Mouse (Mus musculus) heart, postnatal 36 days (tissue): ENCODE data around the gene Adarb2. TPM values are rescaled to one million over a fixed set of nuclear protein-coding genes. Genes with fewer than 3 reads are reported as not detected.
A peak's percentile ranks its signal among the peaks of the same experiment; 100 is the strongest.

ENCODE experiments used
- DNase-seq, 2 experiments: peaks; one replicate each; pipeline ENCODE4 v3.0.0; 2021 to 2022
- intact Hi-C: fragments of 180-260 bp; cut with DNase I; formaldehyde crosslinking; loops from one replicate; pipeline ENCODE4 v1.15.1; 2025
- total RNA-seq, 2 experiments: library from RNA; stranded (reverse); gene quantifications; 2 replicates each; pipeline ENCODE4 v1.2.3; 2021

The Adarb2 gene
- total RNA-seq, 2 experiments from 2014 or later = not detected

DNA sequence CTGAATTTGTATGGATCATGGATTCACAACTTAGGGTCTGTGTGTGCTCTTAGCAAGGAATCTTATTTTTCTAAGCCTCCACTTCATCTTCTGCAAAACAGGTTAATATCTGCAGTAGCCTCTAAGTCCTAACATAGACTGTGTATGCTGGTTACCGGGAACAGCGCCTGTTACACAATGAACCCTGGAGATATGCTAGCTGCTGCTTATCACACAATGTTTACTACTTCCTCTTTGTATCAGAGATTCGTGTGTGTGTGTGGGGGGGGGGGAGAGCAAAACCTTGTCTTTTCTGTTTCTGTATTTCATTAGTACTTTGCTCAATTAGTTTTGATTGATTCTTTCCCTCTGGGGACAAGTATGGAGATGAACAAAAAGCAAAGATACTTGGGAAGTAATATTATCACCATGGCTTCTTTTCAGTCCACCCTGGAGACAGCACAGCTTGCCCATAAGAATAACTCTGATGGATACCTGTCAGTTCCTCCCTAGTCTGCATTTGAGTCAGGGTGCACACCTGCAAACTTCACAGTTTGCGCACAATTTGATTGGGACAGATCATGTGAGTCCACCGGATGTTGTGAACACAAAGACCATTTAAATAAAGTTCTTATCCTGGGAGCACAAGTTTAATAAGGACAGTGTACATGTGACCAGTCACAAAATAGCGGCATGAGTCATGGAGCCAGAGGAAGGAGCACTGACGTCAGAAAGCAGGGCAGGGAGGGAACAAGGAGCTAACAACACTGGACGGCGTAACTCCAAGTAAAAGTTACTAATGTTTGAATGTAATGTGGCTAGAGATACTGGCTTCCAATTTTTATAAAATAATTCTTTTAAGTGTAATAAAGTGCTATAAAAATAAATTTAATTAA, 442.4 kb downstream of the Adarb2 start:
- DNase-seq = peak in 1 of 2 experiments; percentile 6
- intact Hi-C loops = no loop called here

DNA sequence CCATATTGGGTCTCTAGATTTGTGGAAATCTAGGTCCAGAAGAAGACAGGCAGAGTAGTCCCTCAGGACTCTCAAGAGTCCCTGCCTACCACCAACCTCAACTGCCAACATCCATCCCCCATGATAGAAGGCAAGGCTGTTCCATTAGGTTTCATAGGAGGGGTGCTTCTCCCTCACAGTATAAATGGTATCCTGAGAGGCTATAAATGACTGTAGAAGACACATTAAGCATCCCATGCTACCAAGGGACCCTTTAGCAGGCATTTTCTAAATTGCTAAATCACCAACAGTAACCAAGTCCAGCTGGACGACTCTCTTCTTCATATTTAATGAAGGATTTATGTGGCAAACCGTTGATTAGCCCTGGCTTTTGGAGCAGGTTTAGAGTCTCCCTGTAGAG, 446.6 kb downstream of the Adarb2 start:
- intact Hi-C loops = no loop called here
- DNase-seq = no peak

DNA sequence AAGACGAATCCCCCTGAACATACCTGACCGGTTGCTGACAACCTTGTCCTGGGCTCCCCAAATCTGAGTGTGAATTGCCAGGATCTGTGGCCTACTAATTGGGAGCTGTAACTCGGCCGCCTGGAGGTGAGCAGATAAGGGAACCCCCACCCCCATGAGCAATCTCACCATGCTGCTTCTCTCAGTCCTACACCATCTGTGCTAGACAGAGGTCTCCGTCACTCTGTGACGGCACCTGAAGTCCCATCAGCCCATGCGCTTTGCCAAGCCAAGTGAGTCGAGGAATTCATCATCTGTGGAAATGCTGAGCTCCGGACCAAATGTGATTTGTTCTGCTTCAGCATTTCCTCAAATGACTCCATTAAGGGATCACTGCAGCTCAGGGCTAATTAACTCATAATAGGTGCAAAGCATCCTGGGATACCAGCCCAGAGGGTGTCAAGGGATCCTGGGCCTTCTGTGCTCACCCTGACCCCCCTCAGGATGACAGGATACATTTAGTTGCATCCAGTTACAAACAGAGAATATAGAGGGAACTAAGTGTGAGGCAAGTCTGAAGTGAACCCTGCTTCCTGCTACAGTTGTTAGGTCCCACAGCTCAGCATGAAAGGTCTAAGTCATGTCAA, 462.1 kb downstream of the Adarb2 start:
- no peak for DNase-seq
- intact Hi-C loops = no loop called here

- intact Hi-C loops = no loop called here
- DNase-seq = no peak
These were observed 474.5 kb downstream of the Adarb2 start for GRCm38 (mm10) chr13:8677174-8677573.

- DNase-seq = no peak
- intact Hi-C loops = no loop called here
These were observed 477.9 kb downstream of the Adarb2 start for GRCm38 (mm10) chr13:8680470-8681129.

GRCm38 (mm10) chr13:8691448-8691847, 488.8 kb downstream of the Adarb2 start:
- DNase-seq = no peak
- intact Hi-C loops = no loop called here

DNA sequence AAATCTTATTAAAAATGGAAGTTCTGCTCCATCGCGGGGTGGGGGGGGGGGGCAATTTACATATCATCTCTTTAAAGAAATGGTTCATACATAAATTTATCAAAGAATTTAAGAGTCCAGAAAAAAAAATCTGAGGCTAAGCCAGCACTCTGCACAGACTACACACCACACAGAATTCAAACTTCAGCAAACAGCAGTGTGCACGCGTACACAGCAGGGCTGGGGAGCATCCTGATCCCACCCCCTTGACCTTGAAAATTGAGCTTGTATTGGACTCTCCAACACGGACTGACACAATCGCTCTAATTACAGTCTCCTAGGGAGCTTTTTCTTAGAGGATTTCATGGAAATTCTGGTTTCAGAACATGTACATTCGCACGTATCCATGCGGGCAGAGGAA, 490.1 kb downstream of the Adarb2 start:
- no peak for DNase-seq
- intact Hi-C loops = no loop called here

DNA sequence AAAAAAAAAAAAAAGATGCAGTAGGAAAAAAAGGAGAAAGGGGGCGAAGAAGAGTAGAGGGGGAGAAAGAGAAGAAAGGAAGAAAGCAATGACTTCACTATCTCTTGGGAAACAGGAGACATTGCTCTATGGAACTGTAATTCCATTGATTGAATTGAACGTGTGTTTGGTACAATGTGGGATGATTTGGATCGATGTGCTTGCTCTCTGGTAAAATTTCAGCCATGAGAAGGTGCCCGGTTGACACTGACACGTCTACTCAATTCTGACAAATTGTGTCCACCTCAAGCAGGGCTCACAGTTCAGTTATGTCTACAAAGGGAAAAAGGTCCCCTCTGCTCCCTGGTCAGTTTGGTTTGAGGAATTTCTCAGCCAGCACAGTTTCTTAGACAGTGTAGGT, 495.8 kb downstream of the Adarb2 start:
- intact Hi-C loops = no loop called here
- no peak for DNase-seq

- intact Hi-C loops = no loop called here
- DNase-seq = no peak
These were observed 497.2 kb downstream of the Adarb2 start for GRCm38 (mm10) chr13:8699831-8700230.

GRCm38 (mm10) chr13:8700981-8701380, 498.3 kb downstream of the Adarb2 start:
- intact Hi-C loops = no loop called here

DNA sequence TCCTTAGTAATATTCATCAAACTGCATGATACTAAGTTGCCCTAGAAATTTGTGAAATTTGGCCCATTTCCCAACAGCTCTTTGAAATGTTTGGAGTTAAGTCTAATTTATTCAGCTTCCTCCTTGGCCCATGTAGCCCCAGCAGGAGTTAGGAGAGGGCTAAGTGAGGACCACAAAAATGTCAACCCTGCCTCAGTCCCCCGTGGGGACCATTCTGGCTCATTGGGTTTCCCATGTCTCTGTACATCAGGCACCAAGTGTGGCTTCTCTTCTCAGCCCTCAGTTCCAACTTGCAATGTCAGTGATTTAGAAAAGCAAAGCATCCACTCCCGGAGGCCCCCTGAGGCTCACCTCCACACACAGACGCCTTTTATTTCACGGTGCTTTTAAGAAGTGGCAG, 502.6 kb downstream of the Adarb2 start:
- intact Hi-C loops = no loop called here
- DNase-seq = no peak

More at GRCm38 (mm10) chr13:8700981-8701380, 498.3 kb downstream of the Adarb2 start:
- DNase-seq = no peak

- intact Hi-C loops = no loop called here
- DNase-seq = no peak
These were observed 510.7 kb downstream of the Adarb2 start for GRCm38 (mm10) chr13:8713377-8713776.

DNA sequence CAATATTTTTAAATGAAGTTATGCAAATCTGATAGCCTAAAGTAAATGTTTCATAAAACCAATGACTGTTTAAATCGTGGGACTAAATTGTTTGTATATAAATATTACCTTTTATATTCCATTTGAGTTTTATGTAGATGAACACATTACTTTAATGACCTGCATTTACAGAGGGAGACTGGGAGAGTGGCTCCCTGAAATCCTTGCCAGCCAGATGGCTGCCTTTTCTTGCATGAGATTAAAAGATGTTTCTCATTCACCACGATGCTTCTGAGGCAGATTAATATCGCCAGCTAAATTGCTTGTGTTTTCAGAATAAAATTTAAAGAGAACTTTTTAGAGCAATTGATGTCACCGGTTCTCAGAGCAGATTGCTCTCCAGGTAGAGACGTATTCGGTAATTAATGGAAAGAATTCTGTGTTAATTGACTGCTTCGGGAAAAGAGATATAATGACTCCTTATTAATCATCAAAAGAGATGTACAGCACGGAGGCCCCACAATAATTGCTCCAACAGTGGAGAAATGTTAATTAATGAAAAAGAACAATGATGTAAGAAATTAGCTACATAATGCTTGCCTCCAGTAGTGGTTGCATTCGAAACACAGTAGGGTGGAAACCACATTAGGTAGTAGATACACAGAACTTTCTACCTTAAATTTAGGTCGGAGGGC, 527.4 kb downstream of the Adarb2 start:
- DNase-seq = no peak
- intact Hi-C loops = no loop called here

DNA sequence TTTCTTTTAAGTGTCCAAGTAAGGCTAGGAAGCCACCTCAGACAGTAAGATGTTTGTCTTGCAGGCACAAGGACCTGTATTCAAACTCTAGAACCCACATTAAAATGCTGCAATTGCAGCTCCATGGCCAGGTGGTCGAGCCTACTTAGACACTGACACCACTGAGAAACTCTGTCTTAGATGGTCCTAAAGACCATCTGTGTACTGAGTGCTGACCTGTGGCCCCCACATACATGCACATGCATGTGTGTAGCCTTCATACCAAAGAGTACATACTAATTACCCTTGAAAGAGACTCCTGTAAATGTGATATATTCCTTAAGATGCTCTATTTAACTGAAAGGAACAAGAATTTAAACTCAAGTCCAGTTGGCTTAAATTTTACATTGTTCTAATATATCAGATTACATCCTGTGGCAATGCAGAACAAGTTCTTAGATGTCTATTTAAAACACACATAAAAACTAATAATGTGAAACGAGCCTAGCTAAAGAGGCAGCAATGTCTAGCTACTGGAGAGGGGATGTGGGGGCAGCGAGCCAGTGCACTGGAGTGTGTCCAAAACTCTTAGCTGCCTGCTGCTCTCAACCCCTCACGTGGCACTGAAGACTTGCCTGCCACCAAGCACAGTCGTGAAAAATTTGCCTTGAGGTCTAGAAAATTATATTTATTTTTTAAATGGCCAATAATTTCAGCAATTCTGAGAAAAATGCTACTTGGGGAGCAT, 534.6 kb downstream of the Adarb2 start:
- intact Hi-C loops = no loop called here
- DNase-seq = no peak

DNA sequence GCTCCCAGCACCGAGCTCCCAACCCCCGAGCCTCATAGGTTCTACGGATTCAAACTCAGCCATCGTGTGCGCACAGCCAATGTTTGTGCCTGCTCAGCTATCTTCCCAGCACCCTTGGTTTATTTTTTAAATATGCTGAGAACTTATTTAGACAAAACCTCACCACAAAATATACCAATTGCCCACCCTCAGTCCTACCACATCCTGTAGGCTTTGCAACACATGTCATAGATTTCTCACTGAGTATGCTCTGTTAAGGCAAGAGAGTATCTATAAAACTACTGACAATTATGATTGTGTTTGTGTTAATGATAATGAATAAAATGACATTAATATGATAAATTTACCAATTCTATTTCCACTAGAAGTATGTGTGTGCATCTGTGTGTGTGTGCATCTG, 540.1 kb downstream of the Adarb2 start:
- intact Hi-C loops = no loop called here
- no peak for DNase-seq

DNA sequence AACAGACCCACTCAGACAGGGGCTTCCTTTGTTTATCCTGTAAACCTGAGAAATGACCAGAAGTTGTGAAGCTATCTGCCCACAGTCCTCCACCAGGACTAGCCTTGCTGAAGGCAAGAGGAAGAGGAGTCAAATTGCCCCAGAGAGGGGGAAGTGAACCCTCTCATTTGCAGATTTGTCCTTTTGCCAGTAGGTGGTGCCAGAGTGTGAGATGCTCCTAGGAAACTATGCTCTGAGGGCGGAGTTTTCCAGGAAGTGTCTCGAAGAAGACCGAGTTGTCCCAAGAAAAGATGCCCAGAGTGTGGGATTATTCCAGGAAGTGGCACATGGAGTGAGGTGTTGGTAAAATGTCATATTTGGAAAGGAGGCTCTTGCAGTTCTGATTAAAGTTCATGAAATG, 541.9 kb downstream of the Adarb2 start:
- DNase-seq = peak in 1 of 2 experiments; percentile 7
- intact Hi-C loops = no loop called here

DNA sequence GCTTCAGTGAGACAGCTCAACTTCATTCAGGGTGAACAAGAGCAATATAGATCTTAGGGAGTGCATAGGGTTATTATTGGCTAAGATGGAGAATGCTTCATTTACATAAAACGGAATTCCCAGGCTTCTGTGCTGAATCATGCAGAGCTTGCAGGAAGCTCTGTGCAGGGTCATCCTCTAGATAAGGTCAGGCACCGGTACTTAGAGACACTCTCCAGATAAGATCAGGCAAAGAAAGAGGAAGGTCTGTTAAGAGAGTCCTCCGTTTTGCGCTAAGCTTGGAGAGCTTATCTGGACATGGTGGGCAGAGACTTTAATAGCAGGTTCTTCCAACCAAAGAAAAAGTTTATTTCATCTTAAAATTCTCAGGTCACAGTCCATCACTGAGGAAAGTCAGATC, 542.9 kb downstream of the Adarb2 start:
- DNase-seq = no peak
- intact Hi-C loops = no loop called here

GRCm38 (mm10) chr13:8749451-8749850, 546.8 kb downstream of the Adarb2 start:
- intact Hi-C loops = no loop called here
- no peak for DNase-seq

DNA sequence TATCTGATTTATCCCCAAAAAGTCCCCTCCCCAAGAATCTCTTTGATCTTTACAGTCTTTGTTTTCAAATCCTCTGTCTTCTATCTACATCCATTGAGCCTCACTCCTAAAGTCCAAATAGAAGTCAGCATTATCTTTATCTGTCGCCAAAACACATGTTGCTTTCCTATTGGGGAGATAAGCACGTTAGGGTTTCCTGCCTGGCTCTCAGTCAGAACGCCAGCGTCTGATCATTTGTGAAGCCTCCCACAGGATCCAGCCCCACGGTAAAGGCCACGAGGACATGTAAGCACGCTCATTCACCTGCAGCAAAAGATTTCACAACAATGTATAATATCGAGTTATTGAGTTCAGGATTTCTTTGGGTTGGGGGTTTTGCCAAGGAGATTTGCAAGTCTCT, 558.3 kb downstream of the Adarb2 start:
- no peak for DNase-seq
- intact Hi-C loops = no loop called here

GRCm38 (mm10) chr13:8769654-8770227, 567.1 kb downstream of the Adarb2 start:
- intact Hi-C loops = no loop called here
- DNase-seq = no peak
